Mouse (Mus musculus) frontal cortex, postnatal 36 days (tissue): Measurements from ENCODE around the gene Pcyt1a.

Experiments
- DNase-seq, 2 experiments: peaks; one replicate each; pipeline ENCODE4 v3.0.0; 2022; ENCODE audit warnings: low spot score in 2 of 2

Pcyt1a gene

DNA sequence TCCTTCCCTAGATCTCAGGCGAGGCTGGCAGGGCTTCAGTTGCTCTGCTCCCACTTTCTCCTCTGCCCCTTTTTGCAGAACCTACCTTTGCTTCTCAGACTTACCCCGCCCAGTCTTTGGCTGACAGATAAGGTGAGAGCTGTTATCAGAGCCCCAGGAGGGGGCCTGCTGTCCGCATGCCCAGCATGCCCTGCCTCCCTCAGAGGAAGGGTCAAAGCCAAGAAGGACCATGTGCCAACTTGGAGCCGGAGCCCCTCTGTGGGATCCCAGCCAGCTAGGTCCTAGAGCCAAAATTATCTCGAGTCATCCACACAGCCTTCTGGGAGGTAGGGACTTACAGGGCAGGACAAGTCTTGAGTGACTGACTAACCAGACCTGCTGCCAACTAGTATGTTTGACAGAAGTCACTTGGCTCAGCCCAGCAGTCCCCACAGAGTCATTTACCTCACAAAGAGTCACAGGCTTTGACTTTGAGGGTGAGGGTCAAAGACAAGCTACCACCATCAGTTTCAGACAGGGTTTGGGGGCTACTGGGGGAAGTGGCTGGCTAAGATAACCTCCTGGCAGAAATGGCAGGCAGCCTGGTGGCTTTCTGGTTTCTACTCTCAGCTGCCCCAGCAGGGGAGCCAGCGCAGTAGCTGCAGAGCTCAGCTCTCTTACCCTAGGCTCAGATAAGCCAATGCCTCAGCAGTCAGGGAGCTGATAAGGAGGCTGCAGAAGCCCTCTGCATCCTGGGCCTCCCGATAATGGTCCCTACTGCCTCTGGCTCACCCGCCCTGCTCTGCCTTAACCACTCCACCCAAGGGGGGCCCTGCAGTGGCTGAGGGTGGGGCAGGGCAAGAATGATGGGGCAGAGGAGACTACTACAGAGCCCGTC, 78.6 kb downstream of the Pcyt1a start:
- DNase-seq: no peak

GRCm38 (mm10) chr16:32510399-32511337, 79.9 kb downstream of the Pcyt1a start:
- DNase-seq: no peak

GRCm38 (mm10) chr16:32511338-32511734, 80.6 kb downstream of the Pcyt1a start:
- DNase-seq: no peak

DNA sequence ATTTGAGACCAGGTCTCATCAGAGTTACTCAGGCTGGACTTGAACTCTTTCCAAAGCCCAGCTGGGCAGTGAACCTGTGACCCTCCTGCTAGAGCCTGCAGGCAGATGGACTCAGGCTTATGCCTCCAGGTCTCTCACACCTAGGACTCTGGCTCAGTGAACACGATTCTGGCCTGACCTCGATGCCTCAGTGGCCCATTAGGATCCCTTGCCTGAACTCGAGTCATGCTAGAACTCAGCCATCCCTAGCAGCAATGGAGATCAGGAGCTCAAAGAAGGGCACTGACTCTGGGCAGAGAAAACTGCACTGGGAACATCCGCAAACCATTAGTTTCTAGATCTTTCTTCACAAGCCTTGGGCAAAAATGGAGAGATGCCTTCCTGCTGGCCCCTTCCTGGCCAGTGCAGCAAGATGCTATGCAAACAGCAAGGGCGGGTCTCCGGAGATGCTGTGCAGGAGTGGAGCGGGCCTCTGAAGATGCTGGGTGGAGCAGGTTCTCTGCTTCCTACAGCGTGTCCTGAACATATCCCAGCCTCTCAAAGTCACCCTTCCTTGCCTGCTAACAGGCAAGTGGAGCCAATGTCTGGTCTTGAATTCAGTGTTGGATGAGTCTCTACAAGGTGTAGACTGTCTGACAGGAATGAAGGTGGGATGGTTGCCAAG, 81.2 kb downstream of the Pcyt1a start:
- no peak for DNase-seq

- DNase-seq: no peak
Observed at GRCm38 (mm10) chr16:32512921-32513320, 82.2 kb downstream of the Pcyt1a start.

DNA sequence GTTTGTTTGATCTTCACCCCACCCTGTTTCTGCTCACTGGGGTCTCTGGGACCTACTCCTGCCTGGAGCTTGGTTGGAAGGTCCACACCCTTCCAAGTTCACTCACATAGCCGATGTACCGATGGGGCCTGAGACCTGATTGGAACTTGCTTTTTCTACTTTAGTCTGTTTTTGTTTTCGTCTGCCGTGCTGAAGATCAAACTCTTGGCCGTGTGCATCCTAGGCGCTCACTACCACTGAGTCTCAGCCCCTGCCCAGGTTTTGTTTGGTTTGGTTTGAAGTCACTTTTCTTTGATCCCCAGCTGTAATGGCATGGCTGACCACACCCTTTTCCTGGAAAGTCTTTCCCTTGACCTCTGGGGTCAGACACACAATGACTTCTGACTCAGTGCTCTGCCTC, 82.7 kb downstream of the Pcyt1a start:
- no peak for DNase-seq

DNA sequence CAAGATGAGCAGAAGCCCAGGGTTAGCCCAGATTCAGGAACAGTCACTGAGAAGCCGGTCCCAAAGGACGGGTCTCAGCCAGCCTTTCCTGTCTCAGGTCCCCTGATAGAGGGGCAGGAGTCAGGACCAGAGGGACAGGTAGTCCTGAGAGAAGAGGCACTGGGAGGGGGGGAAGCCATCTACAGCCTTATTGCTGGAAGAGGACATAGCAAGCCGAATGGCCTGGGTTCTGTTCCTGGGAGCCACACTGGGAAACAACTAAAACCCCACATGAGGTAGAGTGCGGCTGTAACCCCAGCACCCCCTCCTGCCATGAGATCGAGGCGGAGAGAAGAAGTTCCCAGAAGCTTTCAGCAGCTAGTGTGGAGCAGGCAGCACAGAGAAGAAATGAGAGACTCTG, 83.2 kb downstream of the Pcyt1a start:
- no peak for DNase-seq

DNA sequence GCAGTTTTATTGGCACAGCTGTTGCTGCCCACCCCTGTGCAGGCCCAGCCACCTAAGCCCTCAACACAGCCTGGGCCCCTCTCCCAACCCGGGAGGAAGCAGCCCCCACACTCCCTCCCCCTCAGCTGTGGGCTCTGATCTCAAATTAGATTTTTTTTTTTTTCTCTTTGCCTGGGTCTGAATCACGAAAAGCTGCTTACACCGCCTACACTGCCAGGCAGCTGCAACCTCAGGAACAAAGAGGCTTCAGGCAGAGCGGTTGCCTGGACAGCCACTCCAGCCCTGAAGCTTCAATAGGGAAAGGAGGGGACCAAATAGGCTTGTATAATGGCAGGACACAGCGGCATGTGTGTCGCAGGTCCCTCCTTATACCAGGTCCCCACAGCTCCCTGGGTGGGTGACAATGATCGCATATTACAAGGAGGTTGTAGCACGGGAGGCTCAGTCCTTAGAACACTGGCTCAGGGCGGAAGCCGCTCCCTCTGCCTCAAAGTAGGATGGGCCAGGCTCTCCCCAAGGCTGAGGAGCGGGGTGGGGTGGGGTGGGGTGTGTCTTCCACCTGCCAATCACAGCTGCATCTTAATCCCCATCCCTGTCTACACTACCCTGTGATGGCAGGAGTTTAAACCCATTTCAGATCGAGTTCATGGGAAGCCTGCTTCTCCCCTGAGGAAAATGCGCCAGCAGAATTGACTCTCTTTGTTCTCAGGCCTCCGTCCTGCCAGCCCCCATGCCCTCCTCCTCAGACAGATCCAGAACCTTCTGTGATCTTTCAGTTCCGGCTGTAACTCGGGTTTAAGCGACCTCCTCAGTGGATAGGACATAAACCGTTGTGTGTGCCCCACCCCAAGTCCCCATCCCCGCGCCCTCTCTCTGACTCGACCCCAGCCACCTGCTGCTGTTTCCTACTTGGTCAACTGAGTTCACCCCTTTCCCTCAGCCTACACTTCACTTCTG, 85.6 kb downstream of the Pcyt1a start:
- DNase-seq: peak; percentile 86 to 89

DNA sequence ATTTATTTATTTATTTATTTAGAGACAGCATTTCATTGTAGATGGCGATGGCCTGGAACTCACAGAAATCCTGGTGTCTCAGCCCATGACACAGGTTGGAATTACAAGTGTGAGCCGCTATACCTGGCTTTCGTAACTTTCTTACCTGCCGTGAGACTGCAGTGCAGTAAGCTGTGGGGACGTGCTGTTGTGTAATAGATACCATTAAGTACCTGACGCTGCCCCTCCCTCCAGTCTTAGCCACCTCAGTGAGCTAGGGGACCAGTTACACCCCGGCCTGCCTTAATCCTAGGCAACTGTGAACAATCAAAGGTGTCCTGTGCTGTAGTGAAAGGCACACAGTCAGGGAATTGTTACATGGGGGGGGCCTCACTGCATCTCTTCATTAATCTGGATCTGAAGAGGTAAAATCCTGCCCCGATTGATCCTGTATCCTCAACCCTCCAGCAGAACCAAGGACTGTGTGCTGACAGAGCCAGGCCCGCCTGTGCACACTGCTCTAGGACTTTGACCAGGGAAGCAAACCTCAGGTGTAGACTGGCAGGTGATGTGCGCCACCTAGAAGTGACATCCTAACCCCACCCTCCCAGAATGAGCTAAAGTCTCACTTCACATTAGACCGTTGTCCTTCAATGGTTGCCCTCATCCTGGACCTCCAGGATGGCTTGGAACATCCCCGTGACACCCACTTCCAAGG, 87.2 kb downstream of the Pcyt1a start:
- DNase-seq: no peak

GRCm38 (mm10) chr16:32519656-32520371, 89.1 kb downstream of the Pcyt1a start:
- DNase-seq: no peak

DNA sequence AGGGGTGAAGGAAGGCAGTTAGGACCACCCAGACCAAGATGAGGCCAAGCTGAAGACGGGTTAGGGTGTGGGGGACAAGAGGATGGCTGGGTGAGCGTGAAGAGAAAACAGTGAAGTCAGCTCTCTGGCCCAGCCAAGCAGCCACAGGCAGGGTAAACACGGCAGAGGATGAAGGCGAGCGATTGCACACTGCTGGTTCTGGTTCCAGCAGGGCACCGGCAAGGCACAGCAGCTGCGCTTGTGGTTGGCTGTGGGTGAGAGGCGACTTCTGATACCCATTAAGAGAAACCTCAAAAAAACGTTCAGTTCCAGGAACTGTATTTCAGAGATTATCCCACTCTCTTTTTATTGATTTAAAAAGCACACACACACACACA, 89.6 kb downstream of the Pcyt1a start:
- no peak for DNase-seq

DNA sequence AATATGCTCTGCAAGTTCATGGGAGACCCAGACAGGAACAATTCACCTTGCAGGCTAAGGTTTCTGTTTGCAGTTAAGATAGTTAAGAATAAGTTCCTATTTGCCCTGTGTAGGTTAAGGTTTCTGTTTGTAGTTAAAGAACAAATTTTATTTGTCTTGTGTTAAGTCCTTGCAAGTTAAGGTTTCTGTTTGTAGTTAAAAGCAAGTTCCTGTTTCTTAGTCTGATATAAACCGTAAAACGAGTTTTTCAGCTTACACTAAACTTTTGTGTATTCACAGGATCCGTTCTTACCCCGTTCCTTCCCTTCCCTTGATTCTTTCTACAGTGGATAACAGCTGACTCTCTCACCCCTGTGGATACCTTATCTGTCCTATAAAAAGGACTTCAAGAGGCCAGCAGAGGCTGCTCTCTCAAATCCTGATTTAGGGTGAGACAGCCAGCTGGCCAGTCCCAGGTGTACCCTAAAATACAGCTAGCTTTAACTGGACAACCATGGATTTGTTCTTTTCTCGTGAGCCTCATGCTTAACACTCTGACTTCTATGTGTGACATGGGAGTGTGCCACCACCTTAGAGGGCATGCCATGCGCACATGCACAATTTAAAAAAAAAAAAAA, 92.0 kb downstream of the Pcyt1a start:
- DNase-seq: no peak

DNA sequence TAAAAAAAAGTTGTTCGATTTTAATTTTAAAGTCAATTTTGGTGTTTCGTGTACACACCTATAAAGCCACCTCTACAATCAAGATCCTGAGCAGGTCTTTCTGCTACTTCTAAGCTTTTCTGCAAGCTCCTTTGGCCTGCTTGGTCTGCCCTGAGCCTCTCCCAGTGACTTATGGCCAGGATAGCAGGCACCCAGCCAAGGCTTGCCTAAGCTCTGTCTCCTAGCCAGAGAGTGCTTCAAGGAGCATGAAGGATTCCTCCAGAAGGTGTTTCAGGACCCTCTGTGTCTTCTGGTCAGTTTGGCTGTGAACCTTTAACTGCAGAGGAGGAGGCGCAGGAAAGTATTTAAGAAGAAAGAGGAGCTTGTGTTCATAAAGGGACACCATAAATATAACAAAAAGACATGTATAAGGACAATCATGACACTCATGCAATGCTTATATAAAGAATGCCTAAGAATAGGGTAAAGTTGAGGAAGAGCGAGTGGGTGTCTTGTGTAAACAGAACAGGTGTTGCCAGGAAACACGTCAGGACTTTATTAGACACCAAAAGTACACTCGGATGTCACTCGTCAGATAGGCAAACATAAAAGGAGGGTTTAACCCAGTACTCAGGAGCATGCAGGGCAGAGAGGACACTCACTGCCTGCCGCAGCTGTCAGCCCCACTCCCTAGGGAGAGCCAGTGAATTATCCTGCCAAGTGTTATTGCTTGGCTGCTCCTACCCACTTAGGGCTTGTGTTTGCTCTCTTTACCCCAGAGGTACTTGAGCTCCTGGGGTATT, 92.9 kb downstream of the Pcyt1a start:
- peak; percentile 21 to 29 for DNase-seq

- DNase-seq: no peak
Observed at GRCm38 (mm10) chr16:32524244-32524615, 93.5 kb downstream of the Pcyt1a start.
